12 mouse cellular contexts compared by ENCODE assay signal in the genomic region with DNA sequence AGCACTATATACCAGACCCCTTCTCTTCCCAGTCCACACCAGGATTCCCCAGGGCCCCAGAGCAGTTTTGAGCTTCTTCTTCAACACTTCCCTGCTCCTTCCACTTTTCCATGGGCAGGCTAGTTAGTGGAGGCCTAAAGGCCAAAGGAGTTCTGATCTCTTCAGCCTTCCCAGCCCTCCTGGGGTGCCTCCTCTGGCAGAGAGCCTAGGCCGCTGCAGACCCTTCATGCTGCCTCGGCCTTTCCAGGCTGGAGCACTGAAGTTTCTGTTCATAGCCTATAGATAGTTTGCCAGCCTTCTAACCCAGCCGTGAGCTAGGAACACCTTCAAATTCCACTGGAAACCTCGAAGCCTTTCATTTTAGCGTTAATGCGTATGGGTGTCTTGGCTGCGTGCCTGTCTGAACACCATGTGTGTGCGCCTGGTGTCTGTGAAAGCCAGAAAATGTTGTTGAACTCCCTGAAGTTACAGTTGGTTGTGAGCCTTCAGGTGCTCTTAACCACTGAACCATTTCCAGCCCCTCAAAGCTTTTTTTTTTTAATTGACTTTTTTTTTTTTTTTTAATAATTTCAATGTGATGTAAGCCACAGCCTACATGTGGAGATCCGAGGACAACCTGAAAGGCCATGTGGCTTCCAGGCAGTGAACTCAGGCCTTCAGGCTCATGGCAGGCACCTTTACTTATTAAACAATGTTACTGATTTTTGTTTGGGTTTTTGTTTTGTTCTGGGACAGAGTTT. TPM values are rescaled to one million over a fixed set of nuclear protein-coding genes. Genes with fewer than 3 reads are reported as not detected.
DNase-seq lines count a peak whose midpoint lies in the region; ATAC-seq and TF ChIP-seq lines count a peak whose summit lies in the region.
"Had no signal": no experiment of that assay in that cellular context is flagged by ENCODE, and none has a peak within 500 bp of the region (broad histone marks: within the 10 kb centered on the region; RNA-seq: fewer than 3 reads in every experiment).

No protein-coding gene starts in this region.

- no peak overlapping the region for H3K4me3 ChIP-seq in hindbrain, embryonic 10.5 days
- H3K4me3 ChIP-seq in hindbrain, embryonic 16.5 days (ENCODE audit: low read length) = no peak overlapping the region
- no peak overlapping the region for H3K4me3 ChIP-seq in embryonic facial prominence, embryonic 13.5 days
- no peak overlapping the region for H3K4me3 ChIP-seq in kidney, embryonic 16.5 days (ENCODE audit: low read length)
- H3K4me3 ChIP-seq in liver, postnatal 0 days (ENCODE audit: low read depth, low read length) = no peak overlapping the region

- peaks cover 48% of the 10 kb centered on the region for H3K4me1 ChIP-seq in hindbrain, embryonic 10.5 days (replicated peaks)
- no peaks in the 10 kb centered on the region for H3K4me1 ChIP-seq in hindbrain, embryonic 16.5 days (ENCODE audit: control insufficient read depth, insufficient read depth, low read depth, low read length)
- peaks cover 57% of the 10 kb centered on the region for H3K4me1 ChIP-seq in embryonic facial prominence, embryonic 13.5 days
- H3K4me1 ChIP-seq in kidney, embryonic 16.5 days (ENCODE audit: insufficient read depth, low read length) = peaks cover 40% of the 10 kb centered on the region
- H3K4me1 ChIP-seq in liver, postnatal 0 days (ENCODE audit: insufficient read depth) = peaks cover 9% of the 10 kb centered on the region

- no peak for DNase-seq in hindbrain, embryonic 10.5 days (ENCODE audit: low spot score)
- no peak for DNase-seq in liver, postnatal 0 days
- no peak for DNase-seq in Muller cell, postnatal 12 days (ENCODE audit: inconsistent ontology term)
- DNase-seq in layer of hippocampus, postnatal 36 days = no peak
- DNase-seq: thymus, postnatal 25 days had no signal

- 77% methylated on average over 9 of the region's 9 CpGs for WGBS in hindbrain, embryonic 10.5 days
- 63% methylated on average over 9 of the region's 9 CpGs for WGBS in hindbrain, embryonic 16.5 days
- 31% methylated on average over 9 of the region's 9 CpGs for WGBS in embryonic facial prominence, embryonic 13.5 days
- WGBS in kidney, embryonic 16.5 days = 51% methylated on average over 9 of the region's 9 CpGs
- 75% methylated on average over 9 of the region's 9 CpGs for WGBS in liver, postnatal 0 days (ENCODE audit: insufficient replicate concordance)

- peaks cover under 1% of the 10 kb centered on the region; the same call in 1 of the 2 replicates for H3K9me3 ChIP-seq in hindbrain, embryonic 10.5 days
- no peaks in the 10 kb centered on the region for H3K9me3 ChIP-seq in hindbrain, embryonic 16.5 days (ENCODE audit: control insufficient read depth, low read length)
- H3K9me3 ChIP-seq in embryonic facial prominence, embryonic 13.5 days = no peaks in the 10 kb centered on the region
- H3K9me3 ChIP-seq in kidney, embryonic 16.5 days (ENCODE audit: low read length) = no peaks in the 10 kb centered on the region
- H3K9me3 ChIP-seq in liver, postnatal 0 days (ENCODE audit: low read length) = no peaks in the 10 kb centered on the region

- H3K4me2 ChIP-seq in hindbrain, embryonic 16.5 days (ENCODE audit: low read length) = no peak overlapping the region
- H3K4me2 ChIP-seq in embryonic facial prominence, embryonic 13.5 days = no peak overlapping the region
- no peak overlapping the region for H3K4me2 ChIP-seq in kidney, embryonic 16.5 days (replicated peaks; ENCODE audit: low read depth, low read length)
- no peak overlapping the region for H3K4me2 ChIP-seq in liver, postnatal 0 days (ENCODE audit: low read depth, low read length)

- H3K9ac ChIP-seq in hindbrain, embryonic 16.5 days (ENCODE audit: low read depth, low read length) = no peak overlapping the region
- no peak overlapping the region for H3K9ac ChIP-seq in embryonic facial prominence, embryonic 13.5 days
- peak overlapping the region; percentile 27 for H3K9ac ChIP-seq in kidney, embryonic 16.5 days (replicated peaks; ENCODE audit: low read length)
- H3K9ac ChIP-seq in liver, postnatal 0 days (replicated peaks) = peak overlapping the region; percentile 42; the same call in 1 of the 2 replicates

- H3K27ac ChIP-seq in hindbrain, embryonic 10.5 days = peak overlapping the region; percentile 84
- H3K27ac ChIP-seq in hindbrain, embryonic 16.5 days (ENCODE audit: low read depth, low read length) = no peak overlapping the region
- peak overlapping the region; percentile 98 for H3K27ac ChIP-seq in embryonic facial prominence, embryonic 13.5 days
- H3K27ac ChIP-seq in kidney, embryonic 16.5 days (ENCODE audit: low read length) = peak overlapping the region; percentile 87
- peak overlapping the region; percentile 96 for H3K27ac ChIP-seq in liver, postnatal 0 days (ENCODE audit: low read depth)

- TF ChIP-seq CTCF in liver, postnatal 0 days (IDR thresholded peaks at IDR 0.05; ENCODE audit: low read depth) = no peak

- peaks cover 30% of the 10 kb centered on the region for H3K27me3 ChIP-seq in hindbrain, embryonic 10.5 days (ENCODE audit: insufficient read depth, poor library complexity, severe bottlenecking)
- 0 out of 2 replicates have a peak, but pooled peaks cover 2% of the 10 kb centered on the region for H3K27me3 ChIP-seq in hindbrain, embryonic 16.5 days (replicated peaks; ENCODE audit: control insufficient read depth, insufficient read depth, low read length)
- H3K27me3 ChIP-seq in embryonic facial prominence, embryonic 13.5 days = no peaks in the 10 kb centered on the region
- H3K27me3 ChIP-seq in kidney, embryonic 16.5 days (ENCODE audit: insufficient read depth, low read length) = no peaks in the 10 kb centered on the region
- H3K27me3 ChIP-seq in liver, postnatal 0 days (ENCODE audit: insufficient read depth, low read length) = no peaks in the 10 kb centered on the region

- no peak for ATAC-seq in hindbrain, embryonic 16.5 days
- ATAC-seq in embryonic facial prominence, embryonic 13.5 days (ENCODE audit: insufficient number of reproducible peaks, insufficient read depth, low FRiP score, low TSS enrichment, low read depth) = no peak
- ATAC-seq in kidney, embryonic 16.5 days (ENCODE audit: low FRiP score, low TSS enrichment) = no peak
- ATAC-seq in liver, postnatal 0 days = no peak
- ATAC-seq in cerebellum, adult (ENCODE audit: insufficient number of reproducible peaks, low FRiP score, low TSS enrichment) = no peak
- ATAC-seq: midbrain, embryonic 16.5 days had no signal

- no peaks in the 10 kb centered on the region for H3K36me3 ChIP-seq in hindbrain, embryonic 10.5 days
- no peaks in the 10 kb centered on the region for H3K36me3 ChIP-seq in hindbrain, embryonic 16.5 days (ENCODE audit: control insufficient read depth, insufficient read depth, low read length)
- H3K36me3 ChIP-seq in embryonic facial prominence, embryonic 13.5 days = no peaks in the 10 kb centered on the region
- no peaks in the 10 kb centered on the region for H3K36me3 ChIP-seq in kidney, embryonic 16.5 days (ENCODE audit: insufficient read depth, low read length)
- no peaks in the 10 kb centered on the region for H3K36me3 ChIP-seq in liver, postnatal 0 days (replicated peaks; ENCODE audit: insufficient read depth, low read length)

- no peak for TF ChIP-seq EP300 in liver, postnatal 0 days (IDR thresholded peaks at IDR 0.05; ENCODE audit: low read depth)

RNA-seq across cellular contexts. Expression of gene Oaf, which starts 23.3 kb away (rescaled TPM):
- polyA plus RNA-seq in hindbrain, embryonic 10.5 days (2016; fragmentation: Nextera tagmentation; extraction: Ambion mirVana) = 34.9 and 43.0 TPM in 2 replicates
- 4.1 and 7.0 TPM in 2 replicates for polyA plus RNA-seq in hindbrain, embryonic 16.5 days (2015; fragmentation: Nextera tagmentation; extraction: Ambion mirVana)
- 81.8 and 86.1 TPM in 2 replicates for polyA plus RNA-seq in embryonic facial prominence, embryonic 13.5 days (2015; fragmentation: Nextera tagmentation; extraction: Ambion mirVana)
- 46.6 and 63.8 TPM in 2 replicates for polyA plus RNA-seq in kidney, embryonic 16.5 days (2015; fragmentation: Nextera tagmentation; extraction: Ambion mirVana)
- polyA plus RNA-seq in liver, postnatal 0 days (2015; fragmentation: Nextera tagmentation; extraction: Ambion mirVana) = 59.3 and 70.0 TPM in 2 replicates
- total RNA-seq in layer of hippocampus, postnatal 36 days (2021) = 10 to 100 TPM; 13.1 to 17.7 TPM

RNA-seq across cellular contexts. Expression of gene Trim29, which starts 47.7 kb away (rescaled TPM):
- 1.9 and 2.1 TPM in 2 replicates for polyA plus RNA-seq in hindbrain, embryonic 10.5 days (2016; fragmentation: Nextera tagmentation; extraction: Ambion mirVana)
- not detected in 2 replicates for polyA plus RNA-seq in hindbrain, embryonic 16.5 days (2015; fragmentation: Nextera tagmentation; extraction: Ambion mirVana)
- 45.2 and 50.1 TPM in 2 replicates for polyA plus RNA-seq in embryonic facial prominence, embryonic 13.5 days (2015; fragmentation: Nextera tagmentation; extraction: Ambion mirVana)
- polyA plus RNA-seq in kidney, embryonic 16.5 days (2015; fragmentation: Nextera tagmentation; extraction: Ambion mirVana) = 1.1 and 2.0 TPM in 2 replicates
- 0.04 TPM in 1 of 2 replicates, not detected in the other for polyA plus RNA-seq in liver, postnatal 0 days (2015; fragmentation: Nextera tagmentation; extraction: Ambion mirVana)
- under 1 TPM; 0.37 to 0.40 TPM for total RNA-seq in layer of hippocampus, postnatal 36 days (2021)
- total RNA-seq: granulocyte monocyte progenitor cell, adult 5-6 weeks; MEL had no signal

RNA-seq across cellular contexts. Expression of gene Pou2f3, which starts 52.8 kb away (rescaled TPM):
- 0.09 TPM in 1 of 2 replicates, not detected in the other for polyA plus RNA-seq in hindbrain, embryonic 10.5 days (2016; fragmentation: Nextera tagmentation; extraction: Ambion mirVana)
- 0.11 TPM in 1 of 2 replicates, not detected in the other for polyA plus RNA-seq in hindbrain, embryonic 16.5 days (2015; fragmentation: Nextera tagmentation; extraction: Ambion mirVana)
- polyA plus RNA-seq in embryonic facial prominence, embryonic 13.5 days (2015; fragmentation: Nextera tagmentation; extraction: Ambion mirVana) = 2.0 and 2.1 TPM in 2 replicates
- 0.15 and 0.18 TPM in 2 replicates for polyA plus RNA-seq in kidney, embryonic 16.5 days (2015; fragmentation: Nextera tagmentation; extraction: Ambion mirVana)
- polyA plus RNA-seq in liver, postnatal 0 days (2015; fragmentation: Nextera tagmentation; extraction: Ambion mirVana) = 0.05 TPM in 1 of 2 replicates, not detected in the other
- under 1 TPM; 0.30 to 0.56 TPM for total RNA-seq in layer of hippocampus, postnatal 36 days (2021)
- total RNA-seq: granulocyte monocyte progenitor cell, adult 5-6 weeks; MEL had no signal
- polyA plus RNA-seq: midbrain, embryonic 16.5 days had no signal

Comparison
In these comparisons a context has a peak if more than half of its experiments do, and no peak if none do; other contexts are left out.
1. H3K9ac ChIP-seq: peak in kidney, embryonic 16.5 days (single experiment) and liver, postnatal 0 days (single experiment); none in hindbrain, embryonic 16.5 days (single experiment) and embryonic facial prominence, embryonic 13.5 days (single experiment).
2. RNA of gene Trim29, which starts 47.7 kb away (polyA plus RNA-seq): 45.2 to 50.1 TPM in embryonic facial prominence, embryonic 13.5 days; 1.9 to 2.1 TPM in hindbrain, embryonic 10.5 days, 1.1 to 2.0 TPM in kidney, embryonic 16.5 days, not detected in hindbrain, embryonic 16.5 days and 0.04 TPM in liver, postnatal 0 days; every median in the first group is over 10 times any median in the second.